ENCODE assay signal across 8 mouse cellular contexts in genomic region chr16:4684457-4684791, GRCm38 (mm10). TPM values are rescaled to one million over a fixed set of nuclear protein-coding genes. Genes with fewer than 3 reads are reported as not detected.
DNase-seq lines count a peak whose midpoint lies in the region; ATAC-seq and TF ChIP-seq lines count a peak whose summit lies in the region.

No protein-coding gene starts in this region.

- TF ChIP-seq EP300 in CH12.LX (IDR thresholded peaks at IDR 0.05; ENCODE audit: low read length) = no peak; the same call in 1 of the 2 replicates

- no peak for TF ChIP-seq POLR2A in CH12.LX (IDR thresholded peaks at IDR 0.05; ENCODE audit: low read depth, low read length)

- dilution Hi-C loops in CH12.LX (cut with MboI; ENCODE audit: extremely low pct_ligation_motif_present, extremely low pct_unique_long_range_greater_than_20kb, low sequenced_read_pairs) = no loop called here

- no peak for TF ChIP-seq RAD21 in CH12.LX (IDR thresholded peaks at IDR 0.05; ENCODE audit: low read depth, low read length)

- peaks cover 26% of the 10 kb centered on the region for H3K36me3 ChIP-seq in heart, embryonic 10.5 days
- H3K36me3 ChIP-seq in CH12.LX (replicated peaks in 1 of 2; ENCODE audit: control insufficient read depth in 1 of 2, insufficient read depth in 1 of 2, low read length in 1 of 2) = peaks cover 14 to 29% of the 10 kb centered on the region in 2 experiments
- peaks cover 21% of the 10 kb centered on the region for H3K36me3 ChIP-seq in forebrain, embryonic 12.5 days (replicated peaks)
- H3K36me3 ChIP-seq in liver, embryonic 13.5 days = peaks cover 27% of the 10 kb centered on the region

- peaks cover 16% of the 10 kb centered on the region; the same call in 1 of the 2 replicates for H3K4me1 ChIP-seq in heart, embryonic 10.5 days
- peaks cover 13 to 52% of the 10 kb centered on the region in 2 experiments for H3K4me1 ChIP-seq in CH12.LX (ENCODE audit: control insufficient read depth in 1 of 2, insufficient read depth in 2 of 2)
- H3K4me1 ChIP-seq in forebrain, embryonic 12.5 days = peaks cover 14% of the 10 kb centered on the region
- peaks cover 54% of the 10 kb centered on the region for H3K4me1 ChIP-seq in liver, embryonic 13.5 days (replicated peaks)

- H3K9me3 ChIP-seq in heart, embryonic 10.5 days = no peaks in the 10 kb centered on the region
- H3K9me3 ChIP-seq in CH12.LX (replicated peaks; ENCODE audit: low read length) = no peaks in the 10 kb centered on the region
- no peaks in the 10 kb centered on the region for H3K9me3 ChIP-seq in forebrain, embryonic 12.5 days
- H3K9me3 ChIP-seq in liver, embryonic 13.5 days (replicated peaks) = no peaks in the 10 kb centered on the region

- peak overlapping the region; percentile 27; the same call in 1 of the 2 replicates for H3K4me2 ChIP-seq in CH12.LX (ENCODE audit: insufficient read depth, low read depth, poor library complexity, severe bottlenecking)
- H3K4me2 ChIP-seq in forebrain, embryonic 12.5 days = peak overlapping the region; percentile 94
- H3K4me2 ChIP-seq in liver, embryonic 13.5 days = peak overlapping the region; percentile 93

- in situ Hi-C loops in CH12.LX (cut with MboI; ENCODE audit: low pct_ligation_motif_present, low pct_unique_long_range_greater_than_20kb, low sequenced_read_pairs) = no loop called here

- peak overlapping the region; percentile 89 for H3K9ac ChIP-seq in CH12.LX (ENCODE audit: insufficient read depth, low read depth)
- H3K9ac ChIP-seq in forebrain, embryonic 12.5 days = peak overlapping the region; percentile 88
- H3K9ac ChIP-seq in liver, embryonic 13.5 days = peak overlapping the region; percentile 89

- peak overlapping the region; percentile 92 for H3K27ac ChIP-seq in heart, embryonic 10.5 days
- peak overlapping the region; percentile 29 for H3K27ac ChIP-seq in CH12.LX (ENCODE audit: insufficient read depth, low read depth)
- H3K27ac ChIP-seq in forebrain, embryonic 12.5 days = no peak overlapping the region
- peak overlapping the region; percentile 78 for H3K27ac ChIP-seq in liver, embryonic 13.5 days

- H3K79me2 ChIP-seq in CH12.LX (replicated peaks; ENCODE audit: control insufficient read depth, extremely low read depth, insufficient read depth, poor library complexity, severe bottlenecking) = peaks cover 25% of the 10 kb centered on the region

- no peaks in the 10 kb centered on the region for H3K27me3 ChIP-seq in heart, embryonic 10.5 days (ENCODE audit: insufficient read depth, poor library complexity, severe bottlenecking)
- H3K27me3 ChIP-seq in CH12.LX (replicated peaks) = no peaks in the 10 kb centered on the region
- H3K27me3 ChIP-seq in forebrain, embryonic 12.5 days = no peaks in the 10 kb centered on the region
- H3K27me3 ChIP-seq in liver, embryonic 13.5 days = no peaks in the 10 kb centered on the region

- TF ChIP-seq CTCF in CH12.LX (conservative IDR thresholded peaks at IDR 0.05 in 1 of 2, IDR thresholded peaks at IDR 0.05 in 1 of 2; ENCODE audit: low read depth in 2 of 2, low read length in 2 of 2) = no peak

- peak overlapping the region; percentile 81 for H3K4me3 ChIP-seq in heart, embryonic 10.5 days
- peak overlapping the region; percentile 63 to 83 (median 81) for H3K4me3 ChIP-seq in CH12.LX (replicated peaks in 1 of 3; ENCODE audit: low read depth in 2 of 3, low read length in 2 of 3, poor library complexity in 1 of 3)
- peak overlapping the region; percentile 90 for H3K4me3 ChIP-seq in forebrain, embryonic 12.5 days (replicated peaks)
- H3K4me3 ChIP-seq in liver, embryonic 13.5 days (replicated peaks) = peak overlapping the region; percentile 89

- WGBS in heart, embryonic 10.5 days = 1% methylated on average over 9 of the region's 9 CpGs
- WGBS in forebrain, embryonic 12.5 days = under 1% methylated on average over 9 of the region's 9 CpGs
- WGBS in liver, embryonic 13.5 days (ENCODE audit: insufficient replicate concordance) = 1% methylated on average over 9 of the region's 9 CpGs

- no peak for DNase-seq in heart, embryonic 10.5 days (ENCODE audit: low spot score)
- DNase-seq in heart, adult 8-10 months (ENCODE audit: low spot score) = no peak
- DNase-seq in CH12.LX (ENCODE audit: extremely low read depth) = no peak
- DNase-seq in liver, embryonic 13.5 days = no peak
- DNase-seq in frontal cortex, postnatal 36 days (ENCODE audit: low spot score in 2 of 2) = no peak
- no peak for DNase-seq in adrenal gland, postnatal 14 days
- DNase-seq in layer of hippocampus, adult 9-10 months (ENCODE audit: low spot score) = no peak

- no peak; the same call in 1 of the 2 replicates for ATAC-seq in forebrain, embryonic 12.5 days (ENCODE audit: low FRiP score)
- ATAC-seq in liver, embryonic 13.5 days (ENCODE audit: low read depth) = no peak

TF ChIP-seq in CH12.LX, 34 proteins besides CTCF, POLR2A, EP300 and RAD21 (continues in another document):
- TF ChIP-seq MEF2A (IDR thresholded peaks at IDR 0.05; ENCODE audit: borderline replicate concordance, low read depth, low read length) (no peak), UBTF (IDR thresholded peaks at IDR 0.05; ENCODE audit: low read depth, low read length) (no peak), ETS1 (conservative IDR thresholded peaks at IDR 0.05; ENCODE audit: low read depth, low read length) (no peak), MAX (IDR thresholded peaks at IDR 0.05; ENCODE audit: low read length) (peak; percentile 18; the same call in 1 of the 2 replicates), RCOR1 (conservative IDR thresholded peaks at IDR 0.05; ENCODE audit: low read depth, low read length) (0 out of 2 replicates have a peak, but pooled peaks have one; percentile 2), MXI1 (IDR thresholded peaks at IDR 0.05; ENCODE audit: low read depth, low read length) (no peak; the same call in none of the 2 replicates), CHD2 (IDR thresholded peaks at IDR 0.05; ENCODE audit: low read length) (0 out of 2 replicates have a peak, but pooled peaks have one; percentile 59), NRF1 (IDR thresholded peaks at IDR 0.05; ENCODE audit: low read depth, low read length) (no peak), ELF1 (IDR thresholded peaks at IDR 0.05; ENCODE audit: low read depth, low read length) (no peak), POLR2AphosphoS2 (IDR thresholded peaks at IDR 0.05; ENCODE audit: low read depth, low read length) (no peak), SMC3 (IDR thresholded peaks at IDR 0.05; ENCODE audit: low read depth, low read length) (no peak), USF2 (conservative IDR thresholded peaks at IDR 0.05; ENCODE audit: low read depth, low read length) (no peak), IRF4 (IDR thresholded peaks at IDR 0.05; ENCODE audit: low read depth, low read length) (no peak), KAT2A (IDR thresholded peaks at IDR 0.05; ENCODE audit: insufficient replicate concordance, low read length) (no peak)

RNA-seq across cellular contexts. Expression of gene Coro7, which starts 4.8 kb away (rescaled TPM):
- 22.7 and 23.9 TPM in 2 replicates for polyA plus RNA-seq in heart, embryonic 10.5 days (2016; fragmentation: Nextera tagmentation; extraction: Ambion mirVana)
- total RNA-seq in heart, adult 8-10 months (2022) = 10 to 100 TPM; 11.3 to 16.1 (median 15.4) TPM
- total RNA-seq in CH12.LX (2012; rRNA removed) (19.8 and 20.0 TPM in 2 replicates), CH12.LX (2014; rRNA removed) (5.7 and 6.1 TPM in 2 replicates)
- polyA plus RNA-seq in CH12.LX (2012; ENCODE audit: insufficient read length, low read depth) = 40.2 and 43.2 TPM in 2 replicates
- 13.5 and 18.5 TPM in 2 replicates for polyA plus RNA-seq in forebrain, embryonic 12.5 days (2016; fragmentation: Nextera tagmentation; extraction: Ambion mirVana)
- 7.0 and 9.9 TPM in 2 replicates for polyA plus RNA-seq in liver, embryonic 13.5 days (2015; fragmentation: Nextera tagmentation; extraction: Ambion mirVana)
- total RNA-seq in adrenal gland, postnatal 14 days (2021) = 33.6 and 38.7 TPM in 2 replicates

RNA-seq across cellular contexts. Expression of gene Nmral1, which starts 34.7 kb away (rescaled TPM):
- polyA plus RNA-seq in heart, embryonic 10.5 days (2016; fragmentation: Nextera tagmentation; extraction: Ambion mirVana) = 63.3 and 97.6 TPM in 2 replicates
- 1 to 10 TPM; 1.7 to 2.1 (median 2.0) TPM for total RNA-seq in heart, adult 8-10 months (2022)
- total RNA-seq in CH12.LX (2012; rRNA removed) = 20.0 and 20.3 TPM in 2 replicates
- total RNA-seq in CH12.LX (2014; rRNA removed) = 2.4 and 3.6 TPM in 2 replicates
- 3.2 TPM in 2 replicates for polyA plus RNA-seq in CH12.LX (2012; ENCODE audit: insufficient read length, low read depth)
- 167 and 170 TPM in 2 replicates for polyA plus RNA-seq in forebrain, embryonic 12.5 days (2016; fragmentation: Nextera tagmentation; extraction: Ambion mirVana)
- 48.0 and 48.2 TPM in 2 replicates for polyA plus RNA-seq in liver, embryonic 13.5 days (2015; fragmentation: Nextera tagmentation; extraction: Ambion mirVana)
- 7.2 and 11.0 TPM in 2 replicates for total RNA-seq in adrenal gland, postnatal 14 days (2021)

RNA-seq across cellular contexts. Expression of gene Hmox2, which starts 41.7 kb away (rescaled TPM):
- 101 and 104 TPM in 2 replicates for polyA plus RNA-seq in heart, embryonic 10.5 days (2016; fragmentation: Nextera tagmentation; extraction: Ambion mirVana)
- total RNA-seq in heart, adult 8-10 months (2022) = 10 to 100 TPM; 70.0 to 78.7 (median 75.8) TPM
- total RNA-seq in CH12.LX (2012; rRNA removed) (72.3 and 73.2 TPM in 2 replicates), CH12.LX (2014; rRNA removed) (74.0 and 80.4 TPM in 2 replicates)
- 91.9 and 121 TPM in 2 replicates for polyA plus RNA-seq in CH12.LX (2012; ENCODE audit: insufficient read length, low read depth)
- polyA plus RNA-seq in forebrain, embryonic 12.5 days (2016; fragmentation: Nextera tagmentation; extraction: Ambion mirVana) = 70.7 and 73.5 TPM in 2 replicates
- polyA plus RNA-seq in liver, embryonic 13.5 days (2015; fragmentation: Nextera tagmentation; extraction: Ambion mirVana) = 38.9 and 40.1 TPM in 2 replicates
- 93.2 and 99.1 TPM in 2 replicates for total RNA-seq in adrenal gland, postnatal 14 days (2021)

RNA-seq across cellular contexts. Expression of gene Dnaja3, which starts 44.6 kb away (rescaled TPM):
- 78.3 and 85.5 TPM in 2 replicates for polyA plus RNA-seq in heart, embryonic 10.5 days (2016; fragmentation: Nextera tagmentation; extraction: Ambion mirVana)
- total RNA-seq in heart, adult 8-10 months (2022) = 100 to 1,000 TPM; 146 to 154 (median 153) TPM
- total RNA-seq in CH12.LX (2012; rRNA removed) = 80.4 and 81.8 TPM in 2 replicates
- 85.1 and 85.3 TPM in 2 replicates for total RNA-seq in CH12.LX (2014; rRNA removed)
- polyA plus RNA-seq in CH12.LX (2012; ENCODE audit: insufficient read length, low read depth) = 51.5 and 56.6 TPM in 2 replicates
- 51.4 and 58.0 TPM in 2 replicates for polyA plus RNA-seq in forebrain, embryonic 12.5 days (2016; fragmentation: Nextera tagmentation; extraction: Ambion mirVana)
- polyA plus RNA-seq in liver, embryonic 13.5 days (2015; fragmentation: Nextera tagmentation; extraction: Ambion mirVana) = 51.8 and 62.5 TPM in 2 replicates
- total RNA-seq in adrenal gland, postnatal 14 days (2021) = 166 and 173 TPM in 2 replicates

RNA-seq across cellular contexts. Expression of gene Vasn, which starts 44.7 kb away (rescaled TPM):
- polyA plus RNA-seq in heart, embryonic 10.5 days (2016; fragmentation: Nextera tagmentation; extraction: Ambion mirVana) = 13.7 and 16.9 TPM in 2 replicates
- total RNA-seq in heart, adult 8-10 months (2022) = 1 to 10 TPM; 6.9 to 9.3 (median 8.1) TPM
- total RNA-seq in CH12.LX (2012; rRNA removed) (1.4 and 2.0 TPM in 2 replicates), CH12.LX (2014; rRNA removed) (2.2 TPM in 2 replicates)
- 4.1 and 5.0 TPM in 2 replicates for polyA plus RNA-seq in CH12.LX (2012; ENCODE audit: insufficient read length, low read depth)
- 5.2 and 6.8 TPM in 2 replicates for polyA plus RNA-seq in forebrain, embryonic 12.5 days (2016; fragmentation: Nextera tagmentation; extraction: Ambion mirVana)
- 2.9 TPM in 2 replicates for polyA plus RNA-seq in liver, embryonic 13.5 days (2015; fragmentation: Nextera tagmentation; extraction: Ambion mirVana)
- 11.4 and 14.9 TPM in 2 replicates for total RNA-seq in adrenal gland, postnatal 14 days (2021)

Comparison
In these comparisons a context has a peak if more than half of its experiments do, and no peak if none do; other contexts are left out.
1. H3K4me2 ChIP-seq: peak in every context shown above with its lines; median percentile 94 in forebrain, embryonic 12.5 days; 93 in liver, embryonic 13.5 days; 27 in CH12.LX.
2. RNA of gene Nmral1, which starts 34.7 kb away (polyA plus RNA-seq): 167 to 170 TPM in forebrain, embryonic 12.5 days, 63.3 to 97.6 TPM in heart, embryonic 10.5 days and 48.0 to 48.2 TPM in liver, embryonic 13.5 days; 3.2 TPM in CH12.LX; every median in the first group is over 10 times any median in the second.
3. Peak in every context shown above with its lines, with median percentiles within 50 percentile points of each other: H3K4me3 ChIP-seq and H3K9ac ChIP-seq.